Mouse (Mus musculus): ENCODE results near the gene Acsm1. TPM values are rescaled to one million over a fixed set of nuclear protein-coding genes. Genes with fewer than 3 reads are reported as not detected.
"Not testable (repeated sequence)": the region's sequence is repeated elsewhere in the genome, so short reads cannot be mapped to it uniquely, and the experiment has no call there.

Acsm1 gene
- under 1 TPM in 1 of 2 experiments, not detected in 1; 0.22 TPM for total RNA-seq (2021)
- long read RNA-seq, experiment 1, result 0 reads
- long read RNA-seq, experiment 2, result 0 reads

DNA sequence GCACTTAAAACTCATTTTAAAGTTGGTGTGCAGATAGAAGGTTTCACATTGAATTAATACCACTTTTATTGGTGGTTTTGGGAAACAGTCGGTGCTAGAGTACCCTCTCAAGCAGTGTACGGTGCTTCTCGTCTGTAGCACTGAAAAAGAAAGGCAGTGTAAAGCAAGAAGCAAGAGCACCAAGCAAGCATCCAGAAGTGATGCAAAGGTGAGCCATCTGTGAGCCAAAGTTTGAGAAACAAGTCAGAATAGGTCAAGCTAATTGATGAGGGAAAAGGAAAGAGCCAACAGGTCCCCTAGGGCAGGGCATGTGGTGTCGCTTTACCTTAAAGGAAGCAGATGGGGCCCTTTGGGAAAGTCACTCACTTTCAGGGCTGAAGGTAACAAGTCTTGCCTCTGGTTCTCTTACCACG is at the start of gene Acsm1:
Acsm1 (plus strand) TSS at position 363 of the 413 bp plus-strand sequence.
- intact Hi-C loops (cut with DNase I), result no loop called here
- DNase-seq, result no peak

DNA sequence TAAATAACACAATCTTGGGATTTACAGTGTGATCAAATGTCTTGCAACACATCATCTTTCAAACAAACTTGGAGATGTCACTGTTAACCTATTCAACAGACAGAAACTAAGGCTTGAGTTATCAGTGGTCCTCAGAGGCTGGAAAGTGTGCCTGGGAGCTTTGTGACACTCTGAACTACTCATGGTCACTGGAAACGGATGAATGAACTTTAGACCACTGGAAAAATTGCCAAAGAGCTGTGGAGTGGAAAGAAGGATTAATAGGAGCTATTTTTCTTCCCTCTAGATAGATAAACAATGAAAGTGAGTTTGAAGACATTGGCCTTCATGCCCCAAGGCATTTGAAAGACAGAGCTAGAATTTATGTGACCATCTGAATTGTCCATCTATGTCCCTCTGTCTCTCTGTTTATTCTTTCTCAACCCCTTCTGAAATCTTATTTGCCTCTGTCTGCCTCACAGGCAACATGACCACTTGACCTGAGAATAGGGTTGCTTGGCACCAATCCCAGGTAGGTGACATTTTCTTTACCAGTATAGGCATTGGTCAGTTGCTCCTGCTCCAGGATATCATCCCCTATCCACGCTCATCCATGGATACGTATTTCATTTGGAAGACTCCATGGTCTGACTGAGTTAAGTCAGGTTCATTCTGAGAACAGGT is 46.9 kb upstream of the Acsm1 start:
- intact Hi-C loops (cut with DNase I), result no loop called here
- DNase-seq, result no peak

DNA sequence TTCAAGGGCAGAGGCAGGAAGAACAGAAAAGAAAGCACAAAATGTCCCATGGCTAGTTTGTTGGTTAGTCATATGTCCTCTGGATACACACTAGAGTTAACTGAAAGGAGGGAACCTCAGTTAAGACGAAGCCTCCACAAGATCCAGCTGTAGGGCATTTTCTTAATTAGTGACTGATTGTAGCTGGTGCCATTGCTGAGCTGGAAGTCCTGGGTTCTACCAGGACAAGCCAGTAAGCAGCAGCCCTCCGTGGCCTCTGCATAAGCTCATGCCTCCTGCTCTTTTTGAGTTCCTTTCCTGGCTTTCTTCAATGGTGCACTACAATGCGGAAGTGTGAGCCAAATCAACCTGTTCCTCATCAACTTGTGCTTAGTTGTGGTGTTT is 46.4 kb upstream of the Acsm1 start:
- intact Hi-C loops (cut with DNase I), result no loop called here
- DNase-seq, result no peak

DNA sequence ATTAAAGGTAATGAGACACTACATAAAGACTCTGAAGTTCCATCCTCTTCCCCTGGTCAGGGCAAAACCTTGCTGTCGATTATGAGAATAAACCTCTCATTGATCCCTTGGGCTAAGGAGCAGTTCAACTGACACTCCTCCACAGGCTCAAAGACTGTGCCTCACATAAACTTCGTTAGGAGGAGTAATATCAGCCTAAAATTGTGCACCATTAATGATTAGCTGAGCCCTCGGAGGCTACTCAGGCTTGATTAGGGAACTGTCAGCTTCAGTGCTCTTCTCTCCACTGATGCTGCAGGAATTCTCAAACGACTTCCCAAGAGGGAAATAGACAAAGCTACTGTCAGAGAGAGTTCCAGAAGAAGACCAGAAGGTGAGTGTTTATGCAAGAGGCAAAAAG is 45.4 kb upstream of the Acsm1 start:
- intact Hi-C loops (cut with DNase I), result no loop called here
- no peak for DNase-seq

DNA sequence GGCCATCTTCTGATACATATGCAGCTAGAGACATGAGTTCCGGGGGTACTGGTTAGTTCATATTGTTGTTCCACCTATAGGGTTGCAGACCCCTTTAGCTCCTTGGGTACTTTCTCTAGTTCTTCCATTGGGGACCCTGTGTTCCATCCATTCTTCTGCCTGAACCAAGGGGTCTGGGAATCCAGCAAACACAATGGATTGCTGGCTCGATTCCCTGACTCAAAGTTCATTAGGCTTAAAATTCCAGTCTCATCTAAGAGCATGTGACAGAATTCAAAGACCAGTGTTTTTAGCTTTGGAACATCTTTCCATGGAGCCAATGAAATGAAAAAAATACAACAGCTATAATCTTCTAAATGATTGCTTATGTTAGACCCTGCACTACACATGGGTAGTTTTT is 44.4 kb upstream of the Acsm1 start:
- intact Hi-C loops (cut with DNase I); DNase-seq: not testable (repeated sequence)

DNA sequence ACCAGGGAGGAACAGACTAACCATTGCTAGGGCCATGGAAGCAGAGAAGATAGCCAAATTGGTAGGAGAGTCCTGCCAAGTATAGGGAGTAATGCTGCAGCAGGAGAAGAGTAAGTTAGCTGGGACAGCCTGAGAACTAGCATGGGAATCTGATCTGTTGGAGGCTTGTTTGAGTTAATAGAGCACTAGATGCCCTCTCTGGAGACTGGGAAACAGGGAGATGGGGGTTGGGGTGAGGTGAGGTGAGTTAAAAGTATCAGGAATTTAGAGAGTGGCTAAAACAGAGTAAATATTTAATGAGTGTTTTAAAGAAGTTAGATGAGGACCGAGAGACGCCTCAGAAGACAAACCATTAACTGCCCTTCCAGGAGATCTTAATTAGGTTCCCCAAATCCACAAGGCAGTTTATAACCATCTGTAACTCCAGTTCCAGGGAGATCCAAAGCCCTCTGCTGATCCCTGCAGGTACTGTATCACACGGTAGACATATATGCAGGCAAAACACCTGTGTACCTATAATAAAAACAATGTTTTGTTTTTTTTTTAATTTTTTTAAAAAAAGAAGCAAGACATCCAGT is 12.2 kb upstream of the Acsm1 start:
- intact Hi-C loops (cut with DNase I), result no loop called here
- no peak for DNase-seq

- no peak for DNase-seq
- intact Hi-C loops (cut with DNase I), result no loop called here
Measured at GRCm38 (mm10) chr7:119595306-119595705, 11.5 kb upstream of the Acsm1 start.

GRCm38 (mm10) chr7:119596536-119596935 is 10.3 kb upstream of the Acsm1 start:
- DNase-seq, result no peak
- intact Hi-C loops (cut with DNase I), result no loop called here

DNA sequence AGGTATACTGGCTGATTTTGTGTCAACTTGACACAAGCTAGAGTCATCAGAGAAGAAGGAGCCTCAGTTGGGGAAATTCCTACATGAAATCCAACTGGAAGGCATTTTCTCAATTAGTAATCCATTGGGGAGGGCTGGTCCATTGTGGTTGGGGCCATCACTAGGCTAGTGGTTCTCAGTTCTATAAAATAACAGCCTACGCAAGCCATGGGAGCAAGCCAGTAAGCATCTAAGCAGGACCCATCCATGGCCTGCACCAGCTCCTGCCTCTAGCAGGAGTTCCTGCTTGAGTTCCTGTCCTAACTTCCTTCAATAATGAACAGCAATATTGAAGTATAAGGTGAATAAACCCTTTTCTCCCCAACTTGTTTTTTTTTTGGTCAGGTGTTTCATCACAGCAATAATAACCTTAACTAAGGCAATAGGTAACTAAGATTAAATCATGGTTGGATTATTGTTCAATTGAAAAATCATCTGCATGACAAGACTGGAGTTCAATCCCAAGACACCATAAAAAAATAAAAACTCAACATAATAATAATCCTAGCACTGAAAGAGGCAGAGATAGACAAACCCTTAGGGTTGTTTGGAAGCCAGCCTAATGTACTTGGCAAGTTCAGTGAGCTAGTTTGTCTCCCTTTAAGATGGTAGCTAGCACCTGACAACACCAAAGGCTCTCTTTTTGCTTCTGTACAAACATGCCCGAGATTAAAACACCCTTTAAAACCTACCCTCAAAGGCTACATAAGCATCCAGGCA is 5.5 kb upstream of the Acsm1 start:
- DNase-seq, result no peak
- intact Hi-C loops (cut with DNase I), result no loop called here

DNA sequence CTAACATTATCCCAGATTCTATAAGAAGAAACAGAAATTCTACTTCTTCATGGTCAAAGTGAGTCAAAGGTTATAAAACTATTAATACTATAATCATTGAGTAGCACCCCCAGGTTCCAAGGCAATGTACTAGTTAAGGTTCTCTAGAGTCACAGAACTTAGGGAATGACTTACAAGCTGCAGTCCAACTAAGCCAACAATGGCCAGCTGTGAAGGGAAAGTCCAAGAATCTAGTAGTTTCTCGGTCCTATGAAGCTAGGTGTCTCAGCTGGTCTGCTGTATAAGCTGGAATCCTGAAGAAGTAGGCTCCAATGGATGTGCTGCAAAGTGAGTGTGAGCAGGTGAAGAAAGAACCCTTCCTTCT is 4.9 kb upstream of the Acsm1 start:
- intact Hi-C loops (cut with DNase I), result no loop called here
- no peak for DNase-seq

- DNase-seq, result no peak
- intact Hi-C loops (cut with DNase I), result no loop called here
Measured at GRCm38 (mm10) chr7:119604903-119605483, 1.8 kb upstream of the Acsm1 start.

- no peak for DNase-seq
- intact Hi-C loops (cut with DNase I), result no loop called here
Measured at GRCm38 (mm10) chr7:119605926-119606663, 731 bp upstream of the Acsm1 start.

DNA sequence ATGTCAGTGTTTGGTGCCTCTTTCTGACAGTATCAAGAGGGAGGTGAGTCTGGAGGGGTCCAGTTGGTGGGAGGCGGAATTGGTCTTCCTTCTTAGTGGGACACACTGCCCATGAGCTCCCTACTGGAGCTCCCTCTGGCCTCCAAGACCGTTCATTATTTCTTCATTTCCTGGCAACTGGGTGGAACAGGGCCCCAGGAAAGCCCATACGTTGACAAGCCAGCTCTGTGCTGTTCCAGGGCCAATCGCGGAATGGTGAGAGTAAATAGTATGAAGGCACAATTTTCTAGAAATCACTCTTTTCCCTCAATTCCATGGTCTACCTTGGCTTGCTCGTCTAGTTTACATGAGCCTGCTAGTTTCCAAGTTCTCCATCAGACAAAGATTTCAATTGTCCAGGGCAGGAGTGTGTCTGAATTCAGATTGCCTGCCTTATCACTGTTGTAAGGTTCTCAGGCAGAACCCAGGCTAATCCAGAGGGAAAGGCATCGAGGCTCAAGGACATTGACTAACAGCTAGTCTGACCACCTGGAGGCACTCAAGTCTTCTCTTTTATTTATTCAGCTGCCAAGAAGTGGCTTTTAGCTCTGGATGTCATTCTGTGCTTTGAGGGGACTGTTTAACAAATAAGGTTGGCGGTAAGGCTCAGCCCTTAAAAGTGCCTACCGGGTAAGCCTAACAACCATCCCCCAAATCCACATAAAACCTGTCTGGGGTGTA is 1.1 kb downstream of the Acsm1 start:
- intact Hi-C loops (cut with DNase I), result no loop called here
- DNase-seq, result no peak

- DNase-seq, result no peak
- intact Hi-C loops (cut with DNase I), result no loop called here
Measured at GRCm38 (mm10) chr7:119616531-119616930, 9.7 kb downstream of the Acsm1 start.

- intact Hi-C loops (cut with DNase I), result no loop called here
Measured at GRCm38 (mm10) chr7:119617593-119617992, 10.8 kb downstream of the Acsm1 start.

DNA sequence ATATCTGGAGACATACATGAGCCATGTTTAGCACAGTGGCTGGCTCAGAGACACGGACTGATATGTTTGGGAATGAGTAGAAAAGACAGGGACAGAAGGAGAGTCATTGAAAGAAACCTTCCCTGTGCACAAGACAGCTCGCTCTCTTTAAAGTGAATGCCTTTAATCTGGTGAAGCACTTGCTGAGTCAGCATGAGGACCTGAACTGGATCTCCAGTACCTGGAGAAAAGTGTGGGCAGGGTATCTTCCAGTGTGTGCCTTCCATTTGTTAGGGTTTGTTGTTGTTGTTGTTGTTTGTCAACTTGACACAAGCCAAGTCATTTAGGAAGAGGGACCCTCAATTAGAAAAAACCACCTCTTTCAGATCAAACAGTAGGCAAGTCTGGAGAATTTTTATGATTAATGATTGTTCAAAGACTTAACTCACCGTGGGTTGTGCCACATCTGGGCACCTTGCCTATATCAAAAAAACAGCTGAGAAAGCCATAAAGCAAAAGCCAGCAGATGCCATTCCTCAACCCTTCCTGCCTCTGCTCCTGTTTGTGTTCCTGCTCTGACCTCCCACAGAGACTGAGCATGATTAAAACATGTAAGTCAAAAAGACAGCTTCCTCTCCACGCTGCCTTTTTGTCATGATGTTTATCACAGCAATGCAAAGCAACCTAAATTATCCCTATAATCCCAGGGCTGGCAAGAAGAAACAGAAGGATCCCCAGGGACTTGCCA is 11.5 kb downstream of the Acsm1 start:
- intact Hi-C loops (cut with DNase I), result no loop called here
- no peak for DNase-seq

More at GRCm38 (mm10) chr7:119617593-119617992, 10.8 kb downstream of the Acsm1 start:
- DNase-seq, result no peak

- no peak for DNase-seq
- intact Hi-C loops (cut with DNase I), result no loop called here
Measured at GRCm38 (mm10) chr7:119620157-119620556, 13.3 kb downstream of the Acsm1 start.

GRCm38 (mm10) chr7:119638773-119639172 is 31.9 kb downstream of the Acsm1 start:
- intact Hi-C loops (cut with DNase I), result no loop called here
- DNase-seq, result no peak

- DNase-seq, result no peak
- intact Hi-C loops (cut with DNase I), result no loop called here
Measured at GRCm38 (mm10) chr7:119642307-119642706, 35.5 kb downstream of the Acsm1 start.
